ENCODE assay signal across 16 mouse cellular contexts in the genomic region with DNA sequence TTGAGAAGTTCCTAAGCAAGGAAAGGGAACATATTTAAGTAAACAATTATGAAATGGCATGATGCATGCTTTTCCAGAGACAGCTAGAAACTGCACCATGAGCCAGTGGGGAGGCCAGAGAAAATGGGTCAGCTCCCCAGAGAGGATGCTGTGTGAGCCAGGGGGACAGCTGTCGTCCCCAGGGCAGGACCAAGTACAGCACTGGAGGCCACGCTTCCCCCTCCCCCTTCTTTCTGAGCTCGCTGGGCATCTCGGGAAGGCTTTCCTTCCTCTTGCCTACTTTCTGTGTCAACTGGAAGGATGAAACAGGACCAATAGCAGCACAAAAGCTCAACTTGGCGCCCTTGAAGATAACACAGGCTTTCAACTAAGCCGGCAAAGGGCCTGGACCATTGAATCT. TPM values are rescaled to one million over a fixed set of nuclear protein-coding genes. Genes with fewer than 3 reads are reported as not detected.
A peak's percentile ranks its signal among the peaks of the same experiment; 100 is the strongest.
DNase-seq lines count a peak whose midpoint lies in the region; ATAC-seq and TF ChIP-seq lines count a peak whose summit lies in the region.
"Had no signal": no experiment of that assay in that cellular context is flagged by ENCODE, and none has a peak within 500 bp of the region (broad histone marks: within the 10 kb centered on the region; RNA-seq: fewer than 3 reads in every experiment).

No protein-coding gene starts in this region.

- H3K27ac ChIP-seq in kidney, embryonic 16.5 days (ENCODE audit: low read length): peak overlapping the region; percentile 51
- H3K27ac ChIP-seq in kidney, embryonic 14.5 days (ENCODE audit: low read depth, low read length): no peak overlapping the region
- H3K27ac ChIP-seq in hindbrain, postnatal 0 days: no peak overlapping the region
- H3K27ac ChIP-seq: embryonic facial prominence, embryonic 12.5 days; heart, embryonic 15.5 days; neural tube, embryonic 12.5 days had no signal

- no peaks in the 10 kb centered on the region for H3K36me3 ChIP-seq in kidney, embryonic 16.5 days (ENCODE audit: insufficient read depth, low read length)
- no peaks in the 10 kb centered on the region for H3K36me3 ChIP-seq in kidney, embryonic 14.5 days (ENCODE audit: control insufficient read depth, insufficient read depth, low read length)
- H3K36me3 ChIP-seq in hindbrain, postnatal 0 days (ENCODE audit: insufficient read depth, low read length): no peaks in the 10 kb centered on the region
- H3K36me3 ChIP-seq: embryonic facial prominence, embryonic 12.5 days; heart, embryonic 15.5 days; neural tube, embryonic 12.5 days had no signal

- no peaks in the 10 kb centered on the region for H3K9me3 ChIP-seq in kidney, embryonic 16.5 days (ENCODE audit: low read length)
- peaks cover 3% of the 10 kb centered on the region; the same call in 1 of the 2 replicates for H3K9me3 ChIP-seq in kidney, embryonic 14.5 days (ENCODE audit: control insufficient read depth, low read length)
- no peaks in the 10 kb centered on the region for H3K9me3 ChIP-seq in hindbrain, postnatal 0 days (ENCODE audit: low read length)
- H3K9me3 ChIP-seq: embryonic facial prominence, embryonic 12.5 days; heart, embryonic 15.5 days had no signal

- no peaks in the 10 kb centered on the region for H3K4me1 ChIP-seq in kidney, embryonic 16.5 days (ENCODE audit: insufficient read depth, low read length)
- H3K4me1 ChIP-seq in kidney, embryonic 14.5 days (ENCODE audit: control insufficient read depth, insufficient read depth, low read length): no peaks in the 10 kb centered on the region
- H3K4me1 ChIP-seq in hindbrain, postnatal 0 days (ENCODE audit: insufficient read depth, low read length): no peaks in the 10 kb centered on the region
- H3K4me1 ChIP-seq: heart, embryonic 15.5 days; neural tube, embryonic 12.5 days had no signal

- WGBS in kidney, embryonic 16.5 days: 29% methylated on average over 6 of the region's 6 CpGs
- 25% methylated on average over 6 of the region's 6 CpGs for WGBS in kidney, embryonic 14.5 days
- WGBS in hindbrain, postnatal 0 days: 37% methylated on average over 6 of the region's 6 CpGs

- H3K9ac ChIP-seq in kidney, embryonic 16.5 days (replicated peaks; ENCODE audit: low read length): no peak overlapping the region
- no peak overlapping the region for H3K9ac ChIP-seq in kidney, embryonic 14.5 days (ENCODE audit: low read depth, low read length)
- no peak overlapping the region for H3K9ac ChIP-seq in hindbrain, postnatal 0 days (replicated peaks; ENCODE audit: low read length)
- H3K9ac ChIP-seq: embryonic facial prominence, embryonic 12.5 days; heart, embryonic 15.5 days; neural tube, embryonic 12.5 days had no signal

- H3K27me3 ChIP-seq in kidney, embryonic 16.5 days (ENCODE audit: insufficient read depth, low read length): no peaks in the 10 kb centered on the region
- H3K27me3 ChIP-seq in kidney, embryonic 14.5 days (ENCODE audit: control insufficient read depth, insufficient read depth, low read length): no peaks in the 10 kb centered on the region
- H3K27me3 ChIP-seq in hindbrain, postnatal 0 days (ENCODE audit: insufficient read depth, low read length): peaks cover 4% of the 10 kb centered on the region; the same call in 1 of the 2 replicates
- H3K27me3 ChIP-seq: embryonic facial prominence, embryonic 12.5 days; neural tube, embryonic 12.5 days had no signal

- ATAC-seq in kidney, embryonic 16.5 days (ENCODE audit: low FRiP score, low TSS enrichment): no peak
- ATAC-seq in kidney, embryonic 14.5 days (ENCODE audit: low FRiP score, low TSS enrichment): no peak
- ATAC-seq in hindbrain, postnatal 0 days: no peak

- no peak overlapping the region for H3K4me2 ChIP-seq in kidney, embryonic 16.5 days (replicated peaks; ENCODE audit: low read depth, low read length)
- H3K4me2 ChIP-seq in kidney, embryonic 14.5 days (replicated peaks; ENCODE audit: low read depth, low read length): no peak overlapping the region
- H3K4me2 ChIP-seq in hindbrain, postnatal 0 days (ENCODE audit: low read depth, low read length): no peak overlapping the region
- H3K4me2 ChIP-seq: embryonic facial prominence, embryonic 12.5 days; heart, embryonic 15.5 days; neural tube, embryonic 12.5 days had no signal

- intact Hi-C loops in heart, postnatal 10 days (cut with DNase I): no loop called here

- no peak overlapping the region for H3K4me3 ChIP-seq in kidney, embryonic 16.5 days (ENCODE audit: low read length)
- H3K4me3 ChIP-seq in kidney, embryonic 14.5 days (ENCODE audit: low read length): no peak overlapping the region
- no peak overlapping the region for H3K4me3 ChIP-seq in hindbrain, postnatal 0 days (ENCODE audit: low read length)
- H3K4me3 ChIP-seq: embryonic facial prominence, embryonic 12.5 days; heart, embryonic 15.5 days; neural tube, embryonic 12.5 days had no signal

- no peak for TF ChIP-seq CTCF in hindbrain, postnatal 0 days (IDR thresholded peaks at IDR 0.05; ENCODE audit: low read depth)

- DNase-seq in cerebellum, adult 11-12 months: peak; percentile 5
- no peak for DNase-seq in cerebellum, postnatal 10 days
- peak; percentile 41 to 52 for DNase-seq in heart, postnatal 10 days
- peak; percentile 51 for DNase-seq in retina, postnatal 1 day
- DNase-seq in hindbrain, postnatal 0 days (ENCODE audit: low spot score): no peak
- no peak for DNase-seq in embryo, embryonic 10 days (ENCODE audit: low spot score)
- DNase-seq: adrenal gland, postnatal 25 days; cerebellum, postnatal 36 days; kidney, postnatal 25 days had no signal

RNA-seq across cellular contexts. Expression of a gene that starts 13.0 kb away (rescaled TPM):
- 19.2 and 20.8 TPM in 2 replicates for polyA plus RNA-seq in kidney, embryonic 16.5 days (2015; fragmentation: Nextera tagmentation; extraction: Ambion mirVana)
- 10.5 and 11.9 TPM in 2 replicates for polyA plus RNA-seq in kidney, embryonic 14.5 days (2014; fragmentation: Nextera tagmentation; extraction: Ambion mirVana)
- total RNA-seq in heart, postnatal 10 days (2021): under 1 TPM; 0.77 to 0.82 TPM
- 0.05 and 0.40 TPM in 2 replicates for total RNA-seq in hindbrain, postnatal 0 days (2014; rRNA removed)
- polyA plus RNA-seq in hindbrain, postnatal 0 days (2015; fragmentation: Nextera tagmentation; extraction: Ambion mirVana): 1.1 and 1.4 TPM in 2 replicates

RNA-seq across cellular contexts. Expression of a gene that starts 21.7 kb away (rescaled TPM):
- polyA plus RNA-seq in kidney, embryonic 16.5 days (2015; fragmentation: Nextera tagmentation; extraction: Ambion mirVana): 0.15 TPM in 1 of 2 replicates, not detected in the other
- polyA plus RNA-seq in kidney, embryonic 14.5 days (2014; fragmentation: Nextera tagmentation; extraction: Ambion mirVana): 0.16 and 0.19 TPM in 2 replicates
- under 1 TPM; 0.47 to 0.50 TPM for total RNA-seq in heart, postnatal 10 days (2021)
- not detected in 2 replicates for total RNA-seq in hindbrain, postnatal 0 days (2014; rRNA removed)
- polyA plus RNA-seq in hindbrain, postnatal 0 days (2015; fragmentation: Nextera tagmentation; extraction: Ambion mirVana): 0.08 and 0.11 TPM in 2 replicates
- total RNA-seq: adrenal gland, postnatal 25 days had no signal
- polyA plus RNA-seq: embryonic facial prominence, embryonic 12.5 days; limb, embryonic 14.5 days; liver, embryonic 16.5 days had no signal

Comparison
In these comparisons a context has a peak if more than half of its experiments do, and no peak if none do; other contexts are left out.
1. DNase-seq: peak in cerebellum, adult 11-12 months (single experiment), heart, postnatal 10 days (2 of 2) and retina, postnatal 1 day (single experiment); none in cerebellum, postnatal 10 days (0 of 2), hindbrain, postnatal 0 days (single experiment) and embryo, embryonic 10 days (single experiment).